Mouse (Mus musculus) limb, embryonic 12.5 days (tissue): ENCODE measurements around the gene Naa40. TPM values are rescaled to one million over a fixed set of nuclear protein-coding genes. Genes with fewer than 3 reads are reported as not detected.

ENCODE experiments used
- ATAC-seq: fragments of 200-750 bp; cut with Nextera tagmentation; 2 replicates; pipeline ENCODE4 v1.8.0; 2017; ENCODE audit warnings: low read depth, moderate TSS enrichment; ENCODE audit not compliant: insufficient number of reproducible peaks, insufficient read depth, low FRiP score, low TSS enrichment
- H3K27ac ChIP-seq: fragments of 300-500 bp; sonication (generic); 2 replicates; pipeline ENCODE4 v1.5.1; 2016; ENCODE audit warnings: mild to moderate bottlenecking, moderate library complexity
- H3K27me3 ChIP-seq: fragments of 300-500 bp; sonication (generic); 2 replicates; pipeline ENCODE4 v1.6.1; 2016; ENCODE audit warnings: mild to moderate bottlenecking, moderate library complexity
- H3K36me3 ChIP-seq: fragments of 300-500 bp; sonication (generic); 2 replicates; pipeline ENCODE4 v1.6.1; 2016; ENCODE audit warnings: mild to moderate bottlenecking, moderate library complexity
- H3K4me1 ChIP-seq: fragments of 300-500 bp; sonication (generic); replicated peaks from 2 replicates; pipeline ENCODE4 v1.6.1; 2016
- H3K4me2 ChIP-seq: fragments of 300-500 bp; sonication (generic); 2 replicates; pipeline ENCODE4 v1.6.1; 2016; ENCODE audit warnings: mild to moderate bottlenecking, moderate library complexity
- H3K4me3 ChIP-seq: fragments of 300-500 bp; sonication (generic); replicated peaks from 2 replicates; pipeline ENCODE4 v1.5.1; 2016; ENCODE audit warnings: mild to moderate bottlenecking
- H3K9ac ChIP-seq: fragments of 300-500 bp; sonication (generic); replicated peaks from 2 replicates; pipeline ENCODE4 v1.6.1; 2016; ENCODE audit warnings: mild to moderate bottlenecking, moderate library complexity
- H3K9me3 ChIP-seq: fragments of 300-500 bp; sonication (generic); 2 replicates; pipeline ENCODE4 v1.6.1; 2016; ENCODE audit warnings: mild to moderate bottlenecking, moderate library complexity
- WGBS: fragments of 180-500 bp; shearing (Covaris S2); methylation state at CpG from one replicate; pipeline ENCODE4 v1.1.7; 2016; 5-methylcytosine and 5-hydroxymethylcytosine counted together
- polyA plus RNA-seq: library from polyadenylated mRNA; unstranded; fragments of >200 nt; fragmentation: Nextera tagmentation; extraction: Ambion mirVana; gene quantifications from 2 replicates; pipeline ENCODE4 v1.2.1, GENCODE M21; 2016

Naa40 gene
- polyA plus RNA-seq: 69.7 and 73.1 TPM in 2 replicates

DNA sequence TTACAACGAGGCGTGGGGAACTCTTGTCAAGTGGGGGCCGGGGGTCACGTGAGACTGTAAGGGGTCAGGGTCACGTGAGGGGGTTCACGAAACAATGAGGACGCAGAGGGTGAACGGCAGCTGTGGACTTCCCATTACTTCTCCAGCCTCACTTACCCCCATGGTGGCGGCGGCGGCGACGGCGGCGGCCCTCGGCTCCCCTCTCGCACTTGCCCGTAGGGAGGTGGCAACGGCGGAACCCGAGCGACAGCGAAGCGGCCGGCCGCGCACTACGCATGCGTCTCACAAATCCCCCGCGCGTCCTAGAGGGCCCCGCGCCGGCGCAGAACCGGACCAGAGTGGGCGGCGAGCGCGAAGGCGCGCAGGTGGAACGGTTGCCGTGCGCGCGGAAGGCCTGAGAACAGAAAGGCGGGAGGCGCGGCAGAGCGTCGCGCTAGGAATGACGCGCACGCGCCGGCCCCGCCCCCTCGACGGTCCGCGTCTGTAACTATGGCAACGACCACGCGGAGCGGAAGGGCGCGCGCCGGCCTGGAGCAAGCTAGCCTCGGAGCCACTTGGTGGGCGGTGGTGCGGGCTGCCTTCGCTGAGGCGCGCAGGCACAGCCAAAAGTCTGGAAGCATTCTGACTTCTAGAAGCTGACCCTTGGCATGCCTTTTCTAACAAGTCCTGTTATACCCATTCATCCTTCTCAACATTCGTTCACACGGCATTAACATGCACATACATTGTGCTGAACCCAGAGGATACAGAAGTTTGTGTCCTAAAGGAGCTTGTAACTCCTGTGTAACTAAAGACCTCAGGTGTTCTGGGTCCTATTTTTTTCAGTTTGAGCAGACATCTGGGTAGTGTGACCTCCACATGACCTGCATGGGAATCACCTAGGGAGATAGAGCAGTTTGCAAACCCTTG lies at the start of gene Naa40:
TSS of gene Naa40 (minus strand) at position 402 of the 909 bp plus-strand sequence.
- H3K9me3 ChIP-seq: no peaks in the 10 kb centered on the region
- under 1% methylated on average over 80 of the region's 80 CpGs for WGBS
- peak within 1 kb of the TSS; percentile 72 for H3K4me3 ChIP-seq
- H3K27me3 ChIP-seq: no peaks in the 10 kb centered on the region; the same call in 1 of the 2 replicates
- H3K4me1 ChIP-seq: peaks cover 30% of the 10 kb centered on the region
- H3K9ac ChIP-seq: peak within 1 kb of the TSS; percentile 80
- H3K27ac ChIP-seq: peak within 1 kb of the TSS; percentile 83
- H3K36me3 ChIP-seq: peaks cover 25% of the 10 kb centered on the region
- peak within 1 kb of the TSS; percentile 83 for H3K4me2 ChIP-seq
- peak; percentile 94 for ATAC-seq

DNA sequence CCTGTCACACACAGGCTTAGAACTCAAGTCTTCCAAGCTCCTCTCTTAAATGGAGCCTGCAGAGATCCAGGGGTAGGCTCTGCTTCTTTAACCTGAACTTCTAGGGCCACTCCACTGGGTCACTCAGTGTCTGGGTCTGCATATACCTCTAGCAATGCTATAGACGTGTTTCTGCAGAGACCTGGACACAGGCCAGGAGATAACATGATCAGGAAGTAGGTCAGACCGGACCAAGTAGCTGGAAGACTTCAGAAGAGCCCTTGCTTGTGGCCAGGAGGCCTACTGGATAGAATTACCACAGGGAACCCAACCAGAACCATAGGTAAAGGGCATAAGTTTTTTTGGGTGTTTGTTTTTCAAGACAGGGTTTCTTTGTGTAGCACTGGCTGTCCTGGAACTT lies 48.8 kb upstream of the Naa40 start:
- 84% methylated on average over 2 of the region's 2 CpGs for WGBS
- Histone ChIP-seq H3K36me3 (peaks cover 50% of the 10 kb centered on the region), H3K4me1 (peaks cover 24% of the 10 kb centered on the region), H3K27ac (no peak overlapping the region), H3K9ac (no peak overlapping the region), H3K9me3 (no peaks in the 10 kb centered on the region), H3K4me3 (no peak overlapping the region), H3K4me2 (no peak overlapping the region), H3K27me3 (no peaks in the 10 kb centered on the region)
- no peak for ATAC-seq

DNA sequence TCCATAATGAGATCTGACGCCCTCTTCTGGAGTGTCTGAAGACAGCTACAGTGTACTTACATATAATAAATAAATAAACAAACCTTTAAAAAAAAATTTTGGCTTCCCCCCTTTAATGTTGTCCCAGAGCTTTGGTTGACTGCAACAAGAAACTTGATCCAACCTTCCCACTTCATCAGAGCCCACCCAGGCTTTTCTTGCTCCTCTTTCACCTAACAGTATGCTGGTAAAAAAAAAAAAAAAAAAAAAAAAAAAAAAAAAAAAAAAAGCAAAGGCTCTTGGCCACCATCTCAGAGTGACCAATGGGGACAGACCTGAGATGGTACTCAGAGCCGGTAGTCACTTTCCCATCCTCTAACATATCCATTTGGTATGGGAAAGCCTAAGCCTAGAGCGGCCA lies 47.3 kb upstream of the Naa40 start:
- Histone ChIP-seq H3K4me3 (no peak overlapping the region), H3K9ac (no peak overlapping the region), H3K4me1 (peaks cover 10% of the 10 kb centered on the region), H3K4me2 (no peak overlapping the region), H3K27me3 (no peaks in the 10 kb centered on the region), H3K27ac (no peak overlapping the region), H3K9me3 (no peaks in the 10 kb centered on the region), H3K36me3 (peaks cover 65% of the 10 kb centered on the region)
- no peak for ATAC-seq
- 92% methylated on average over 3 of the region's 3 CpGs for WGBS

DNA sequence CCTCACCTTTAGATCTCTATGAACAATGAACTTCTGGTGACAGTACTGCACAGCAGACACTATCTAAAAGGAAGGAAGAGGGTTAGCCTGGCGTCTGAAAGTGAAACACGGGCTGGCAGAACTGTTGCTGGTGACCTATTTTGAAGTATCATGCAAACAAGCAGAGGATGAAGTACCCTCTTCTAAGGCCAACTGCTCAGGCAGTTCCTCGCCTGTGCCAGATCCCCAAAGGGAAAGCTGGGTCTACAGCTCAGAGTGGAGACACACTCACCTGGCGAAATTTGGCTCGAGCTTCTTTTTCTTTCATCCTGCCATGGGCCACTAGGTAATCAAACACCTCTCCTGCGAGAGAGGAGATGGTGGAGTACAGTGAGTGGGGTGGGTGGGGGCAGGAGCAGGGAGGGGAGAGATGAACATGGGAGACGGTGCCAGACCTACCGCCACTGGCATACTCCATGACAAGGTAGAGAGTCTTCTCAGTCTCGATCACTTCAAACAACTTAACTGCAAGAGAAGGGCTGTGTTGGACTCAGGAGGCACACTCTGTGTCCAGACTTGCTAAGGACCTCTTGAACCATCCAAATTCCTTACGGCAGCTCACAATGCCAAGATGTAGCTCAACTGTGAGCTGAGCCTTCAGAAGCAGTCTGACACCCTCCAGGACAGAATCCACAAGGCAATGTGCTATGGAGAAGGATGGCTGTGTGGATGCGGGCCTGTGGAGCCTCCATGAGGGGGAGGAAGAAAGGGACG lies 45.8 kb upstream of the Naa40 start:
- H3K27me3 ChIP-seq: no peaks in the 10 kb centered on the region
- H3K9me3 ChIP-seq: no peaks in the 10 kb centered on the region
- no peak overlapping the region for H3K4me2 ChIP-seq
- no peak overlapping the region for H3K27ac ChIP-seq
- H3K9ac ChIP-seq: no peak overlapping the region
- ATAC-seq: no peak
- peaks cover 80% of the 10 kb centered on the region for H3K36me3 ChIP-seq
- H3K4me3 ChIP-seq: no peak overlapping the region
- WGBS: 88% methylated on average over 12 of the region's 12 CpGs
- no peaks in the 10 kb centered on the region for H3K4me1 ChIP-seq

DNA sequence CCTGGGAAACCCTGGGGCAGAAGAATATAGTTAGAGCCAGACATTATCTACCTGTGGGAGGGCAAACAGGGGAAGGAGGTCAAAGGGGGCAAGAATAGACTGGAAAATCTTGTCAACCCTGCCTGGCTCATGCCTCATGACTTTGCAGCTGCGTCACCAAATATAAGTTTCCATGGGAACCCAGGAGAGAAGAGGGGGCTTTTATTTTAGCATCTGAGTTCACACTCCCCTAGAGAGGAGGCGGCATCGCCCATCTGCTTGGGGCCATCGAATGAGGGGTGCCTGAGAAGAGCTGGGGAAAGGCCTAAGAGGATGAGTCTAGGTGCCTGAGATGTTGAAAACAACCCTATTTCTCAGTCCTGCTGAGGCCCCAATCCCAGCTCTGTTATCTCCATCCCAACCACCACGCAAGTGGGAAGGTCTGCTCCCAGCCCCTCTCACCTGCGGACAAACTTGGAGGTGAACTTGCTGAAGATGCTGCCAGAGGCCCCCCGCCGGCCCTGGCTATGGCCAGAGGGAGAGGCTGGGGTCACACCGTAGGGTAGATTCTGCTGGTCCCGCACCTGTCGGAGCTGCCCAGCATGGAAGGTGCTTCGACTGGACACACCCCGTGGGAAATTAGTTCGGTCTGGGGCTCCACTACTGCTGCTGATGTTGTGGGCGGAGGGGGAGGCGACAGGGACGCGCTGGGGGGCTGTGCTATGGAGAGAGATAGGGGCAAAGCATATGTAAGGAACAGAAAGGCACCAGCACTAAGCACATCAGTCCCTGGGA lies 39.8 kb upstream of the Naa40 start:
- no peak for ATAC-seq
- no peak overlapping the region for H3K9ac ChIP-seq
- no peak overlapping the region for H3K4me2 ChIP-seq
- H3K36me3 ChIP-seq: peaks cover 99% of the 10 kb centered on the region
- no peak overlapping the region for H3K4me3 ChIP-seq
- peaks cover 23% of the 10 kb centered on the region for H3K4me1 ChIP-seq
- 90% methylated on average over 18 of the region's 18 CpGs for WGBS
- no peaks in the 10 kb centered on the region for H3K27me3 ChIP-seq
- no peak overlapping the region for H3K27ac ChIP-seq
- H3K9me3 ChIP-seq: no peaks in the 10 kb centered on the region

DNA sequence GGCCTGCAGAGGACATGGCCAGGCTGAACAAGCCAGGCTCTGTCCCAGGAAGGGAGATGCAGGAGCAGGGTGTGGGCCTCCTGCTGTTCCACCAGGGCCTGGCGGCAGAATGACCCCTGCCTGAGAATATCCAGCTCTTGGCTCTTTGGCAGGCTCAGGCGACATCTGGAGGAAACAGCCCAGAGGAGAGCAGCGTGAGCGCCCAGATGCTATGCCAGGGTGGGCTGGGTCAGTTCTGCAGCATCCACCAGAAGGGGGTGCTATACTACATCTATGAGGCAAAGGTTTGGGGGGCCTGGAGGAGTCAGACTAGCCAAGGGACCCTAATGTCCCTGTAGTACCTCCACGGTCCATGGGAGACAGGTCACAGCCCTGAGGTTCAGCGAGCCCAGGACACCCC lies 38.1 kb upstream of the Naa40 start:
- H3K4me2 ChIP-seq: no peak overlapping the region
- no peaks in the 10 kb centered on the region for H3K9me3 ChIP-seq
- no peak overlapping the region; the same call in 1 of the 2 replicates for H3K4me3 ChIP-seq
- H3K9ac ChIP-seq: no peak overlapping the region
- WGBS: 34% methylated on average over 6 of the region's 6 CpGs
- peaks cover 34% of the 10 kb centered on the region for H3K4me1 ChIP-seq
- no peaks in the 10 kb centered on the region for H3K27me3 ChIP-seq
- H3K36me3 ChIP-seq: peaks cover 100% of the 10 kb centered on the region
- H3K27ac ChIP-seq: 0 out of 2 replicates have a peak overlapping the region, but pooled peaks have one; percentile 18
- ATAC-seq: peak; percentile 17; the same call in 1 of the 2 replicates

DNA sequence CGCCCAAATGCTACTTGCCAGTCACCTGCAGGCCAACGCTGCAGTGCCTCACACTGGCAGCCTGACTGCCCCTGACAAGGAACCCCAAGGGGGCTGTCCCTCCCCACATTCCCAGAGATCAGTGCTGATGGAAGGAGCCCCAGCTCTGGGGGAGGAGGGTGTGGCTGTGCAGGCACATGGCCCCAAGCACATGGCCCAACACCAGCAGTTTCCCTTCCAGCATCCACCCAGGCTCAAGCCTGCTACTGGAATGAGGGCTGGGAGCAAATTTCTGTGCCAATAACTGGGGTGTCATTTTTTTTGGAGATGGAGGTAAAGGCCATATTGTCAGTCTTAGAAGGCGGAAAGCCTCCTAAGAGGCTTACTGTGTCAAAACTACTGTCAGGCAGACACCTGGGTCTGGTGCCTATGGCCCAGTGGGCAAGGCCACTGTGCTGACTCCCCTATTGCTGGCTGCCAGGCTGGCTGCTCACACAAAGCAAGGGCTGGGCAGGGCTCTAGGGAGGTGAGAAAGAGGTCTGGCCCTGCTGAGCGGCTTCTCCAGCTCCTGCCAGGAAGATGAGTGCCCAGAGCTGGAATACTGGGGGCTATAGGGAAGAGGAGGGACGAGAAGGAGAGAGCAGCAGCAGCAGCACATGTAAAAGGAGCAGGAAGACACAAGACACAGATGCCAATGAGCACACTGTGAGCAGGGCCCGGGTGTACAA lies 37.4 kb upstream of the Naa40 start:
- H3K4me2 ChIP-seq: no peak overlapping the region
- H3K9me3 ChIP-seq: no peaks in the 10 kb centered on the region
- WGBS: 75% methylated on average over 6 of the region's 6 CpGs
- no peak for ATAC-seq
- H3K27me3 ChIP-seq: no peaks in the 10 kb centered on the region
- H3K4me1 ChIP-seq: peaks cover 34% of the 10 kb centered on the region
- 0 out of 2 replicates have a peak overlapping the region, but pooled peaks have one; percentile 18 for H3K27ac ChIP-seq
- H3K36me3 ChIP-seq: peaks cover 100% of the 10 kb centered on the region
- no peak overlapping the region for H3K9ac ChIP-seq
- no peak overlapping the region for H3K4me3 ChIP-seq

DNA sequence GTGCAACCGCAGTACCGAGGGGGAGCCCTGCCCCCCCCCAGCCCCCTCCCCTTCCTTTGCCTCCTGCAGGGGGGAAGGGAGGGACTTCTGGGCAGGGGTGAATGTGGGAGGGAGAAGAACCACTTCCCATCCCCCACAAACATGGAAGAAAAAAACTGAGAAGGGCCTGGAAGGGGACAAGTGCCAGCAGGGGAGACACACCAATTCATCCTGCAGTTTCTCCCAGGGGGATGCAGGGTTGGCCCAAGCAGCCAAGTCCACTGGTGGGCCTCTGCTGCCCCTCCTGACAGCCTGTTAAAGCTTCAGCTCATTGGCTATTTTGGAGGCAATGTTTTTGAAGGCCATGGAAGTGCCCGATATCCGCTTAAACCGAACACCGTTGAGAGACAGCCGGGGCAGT lies 35.8 kb upstream of the Naa40 start:
- H3K27ac ChIP-seq: peak overlapping the region; percentile 78
- WGBS: 65% methylated on average over 7 of the region's 7 CpGs
- H3K27me3 ChIP-seq: no peaks in the 10 kb centered on the region
- H3K9me3 ChIP-seq: no peaks in the 10 kb centered on the region
- H3K4me3 ChIP-seq: no peak overlapping the region
- H3K4me1 ChIP-seq: peaks cover 34% of the 10 kb centered on the region
- ATAC-seq: no peak
- H3K4me2 ChIP-seq: no peak overlapping the region
- H3K9ac ChIP-seq: 0 out of 2 replicates have a peak overlapping the region, but pooled peaks have one; percentile 23
- H3K36me3 ChIP-seq: peaks cover 100% of the 10 kb centered on the region

DNA sequence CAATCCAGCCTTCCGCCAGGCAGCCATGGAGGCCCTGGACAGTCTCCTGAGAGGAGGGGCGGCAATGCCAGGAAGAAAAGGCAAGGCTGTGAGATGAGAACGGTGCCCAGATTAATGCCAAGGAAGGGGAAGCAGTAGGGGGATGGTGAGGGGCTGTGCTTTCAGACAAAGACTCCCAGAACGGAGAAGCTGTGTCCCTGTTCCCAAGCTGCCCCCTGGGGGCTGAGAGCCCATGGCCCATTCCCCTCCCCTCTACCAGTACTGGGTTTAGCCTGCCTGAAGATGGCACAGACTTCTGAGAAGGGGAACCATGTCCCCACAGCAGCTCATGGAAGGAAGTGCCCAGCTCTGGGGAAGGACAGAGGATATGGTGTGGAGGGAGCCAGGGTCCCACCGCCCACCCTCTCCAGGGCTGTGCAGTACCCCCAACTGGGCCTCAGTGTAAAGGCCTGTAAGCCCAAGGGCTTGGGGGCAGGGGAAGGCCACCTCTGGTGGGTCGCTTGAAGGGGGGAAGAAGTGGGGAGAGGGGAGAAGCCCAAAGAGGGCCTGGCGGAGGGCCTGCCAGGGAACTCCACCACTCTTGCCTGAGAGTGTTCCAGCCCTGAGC lies 35.2 kb upstream of the Naa40 start:
- H3K4me2 ChIP-seq: no peak overlapping the region
- WGBS: 51% methylated on average over 7 of the region's 7 CpGs
- H3K27ac ChIP-seq: peak overlapping the region; percentile 78
- peaks cover 100% of the 10 kb centered on the region for H3K36me3 ChIP-seq
- no peak overlapping the region for H3K4me3 ChIP-seq
- no peaks in the 10 kb centered on the region for H3K9me3 ChIP-seq
- ATAC-seq: no peak
- H3K27me3 ChIP-seq: no peaks in the 10 kb centered on the region
- peaks cover 34% of the 10 kb centered on the region for H3K4me1 ChIP-seq
- 0 out of 2 replicates have a peak overlapping the region, but pooled peaks have one; percentile 23 for H3K9ac ChIP-seq
